Mouse (Mus musculus) heart, adult 2 months (tissue): Measurements from ENCODE around the gene Mex3a.

ENCODE experiments used
- CTCF ChIP-seq: fragments of 200-600 bp; IDR thresholded peaks from 2 replicates; pipeline ENCODE4 v1.8.1; 2022; ENCODE audit warnings: antibody characterized with exemption, mild to moderate bottlenecking, moderate library complexity
- EP300 ChIP-seq: fragments of 200-500 bp; IDR thresholded peaks from 2 replicates; pipeline ENCODE4 v1.6.1; 2011; ENCODE audit warnings: low read depth, low read length, control low read depth; ENCODE audit not compliant: insufficient read depth
- POLR2A ChIP-seq: fragments of 200-500 bp; IDR thresholded peaks from 2 replicates; pipeline ENCODE4 v1.6.1; 2011; ENCODE audit warnings: mild to moderate bottlenecking, low read depth, low read length, control low read depth; ENCODE audit not compliant: insufficient read depth

GRCm38 (mm10) chr3:88572835-88573234, 40.6 kb downstream of the Mex3a start:
- TF ChIP-seq EP300 (no peak), CTCF (no peak), POLR2A (no peak)
